Mouse (Mus musculus) C2C12 (cell line): Measurements from ENCODE around the gene Hoxb7. TPM values are rescaled to one million over a fixed set of nuclear protein-coding genes. Genes with fewer than 3 reads are reported as not detected.
A peak's percentile ranks its signal among the peaks of the same experiment; 100 is the strongest.

ENCODE experiments used
- H3K27me3 ChIP-seq: one replicate; pipeline ENCODE4 v1.6.1; 2011; ENCODE audit not compliant: control insufficient read depth, insufficient read depth, insufficient read length
- H3K36me3 ChIP-seq: one replicate; pipeline ENCODE4 v1.6.1; 2011; ENCODE audit not compliant: control insufficient read depth, insufficient read depth
- H3K4me3 ChIP-seq: one replicate; pipeline ENCODE4 v1.5.1; 2011; ENCODE audit warnings: mild to moderate bottlenecking, control low read depth; ENCODE audit not compliant: poor library complexity, insufficient read depth, severe bottlenecking
- H3K79me2 ChIP-seq: one replicate; pipeline ENCODE4 v1.6.1; 2011; ENCODE audit not compliant: control insufficient read depth, insufficient read depth
- H3K79me3 ChIP-seq: one replicate; pipeline ENCODE4 v1.6.1; 2011; ENCODE audit warnings: low read depth, control low read depth
- H3ac ChIP-seq: one replicate; pipeline ENCODE3; 2011; ENCODE audit warnings: low read depth; ENCODE audit not compliant: control insufficient read depth, insufficient read length
- CEBPB ChIP-seq: IDR thresholded peaks from one replicate; pipeline ENCODE4 v1.6.1; 2011; ENCODE audit warnings: low read depth, mild to moderate bottlenecking, control low read depth, moderate library complexity
- CTCF ChIP-seq: IDR thresholded peaks from one replicate; pipeline ENCODE4 v1.5.1; 2011; ENCODE audit not compliant: control insufficient read depth, insufficient read depth, insufficient read length
- FOSL1 ChIP-seq: IDR thresholded peaks from one replicate; pipeline ENCODE4 v1.8.0; 2011; ENCODE audit warnings: mild to moderate bottlenecking, low read length; ENCODE audit not compliant: poor library complexity, insufficient read depth, severe bottlenecking
- MAX ChIP-seq: IDR thresholded peaks from one replicate; pipeline ENCODE4 v1.6.1; 2011; ENCODE audit warnings: mild to moderate bottlenecking, control low read depth
- MYOD1 ChIP-seq: IDR thresholded peaks from one replicate; pipeline ENCODE4 v1.6.1; 2011; ENCODE audit warnings: low read depth; ENCODE audit not compliant: control insufficient read depth, insufficient read length
- MYOG ChIP-seq: IDR thresholded peaks from one replicate; pipeline ENCODE4 v1.6.1; 2011; ENCODE audit not compliant: control insufficient read depth, insufficient read length; ENCODE audit errors: extremely low read depth
- USF1 ChIP-seq: IDR thresholded peaks from one replicate; pipeline ENCODE4 v1.6.1; 2011; ENCODE audit warnings: low read depth, mild to moderate bottlenecking, control low read depth, moderate library complexity
- polyA plus RNA-seq: library from polyadenylated mRNA; unstranded; fragments of >200 nt; fragmentation: generic; extraction: Trizol; gene quantifications from one replicate; pipeline ENCODE4 v1.2.1, GENCODE M21; 2012; ENCODE audit warnings: missing spikeins

Hoxb7 gene
- polyA plus RNA-seq, 1 experiment = 0.04 TPM

DNA sequence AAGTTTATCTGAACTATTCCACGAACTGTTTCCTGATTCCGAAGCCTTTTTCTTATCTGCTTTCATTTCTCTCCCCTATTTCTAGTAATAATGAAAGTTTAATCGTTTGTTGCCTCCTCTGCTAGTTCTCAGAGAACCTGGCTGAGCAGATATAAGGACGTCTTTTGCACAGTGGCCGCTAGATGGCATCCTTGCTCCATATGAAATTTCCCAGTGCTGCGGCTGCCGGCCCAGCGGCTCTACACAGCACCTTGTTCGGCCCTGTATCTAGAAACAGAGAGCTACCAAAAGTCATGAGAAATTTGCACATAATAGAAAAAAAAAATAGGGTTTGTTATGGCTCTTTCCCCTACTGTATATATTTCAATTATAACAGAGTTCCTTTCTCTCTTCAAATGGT, 7.7 kb upstream of the Hoxb7 start:
- peak; percentile 19 for TF ChIP-seq CTCF
- TF ChIP-seq CEBPB = no peak
- no peak for TF ChIP-seq MAX
- no peak for TF ChIP-seq USF1
- TF ChIP-seq MYOD1 = no peak
- no peak for TF ChIP-seq FOSL1
- H3K27me3 ChIP-seq = peaks cover 85% of the 10 kb centered on the region
- H3K4me3 ChIP-seq = no peak overlapping the region

DNA sequence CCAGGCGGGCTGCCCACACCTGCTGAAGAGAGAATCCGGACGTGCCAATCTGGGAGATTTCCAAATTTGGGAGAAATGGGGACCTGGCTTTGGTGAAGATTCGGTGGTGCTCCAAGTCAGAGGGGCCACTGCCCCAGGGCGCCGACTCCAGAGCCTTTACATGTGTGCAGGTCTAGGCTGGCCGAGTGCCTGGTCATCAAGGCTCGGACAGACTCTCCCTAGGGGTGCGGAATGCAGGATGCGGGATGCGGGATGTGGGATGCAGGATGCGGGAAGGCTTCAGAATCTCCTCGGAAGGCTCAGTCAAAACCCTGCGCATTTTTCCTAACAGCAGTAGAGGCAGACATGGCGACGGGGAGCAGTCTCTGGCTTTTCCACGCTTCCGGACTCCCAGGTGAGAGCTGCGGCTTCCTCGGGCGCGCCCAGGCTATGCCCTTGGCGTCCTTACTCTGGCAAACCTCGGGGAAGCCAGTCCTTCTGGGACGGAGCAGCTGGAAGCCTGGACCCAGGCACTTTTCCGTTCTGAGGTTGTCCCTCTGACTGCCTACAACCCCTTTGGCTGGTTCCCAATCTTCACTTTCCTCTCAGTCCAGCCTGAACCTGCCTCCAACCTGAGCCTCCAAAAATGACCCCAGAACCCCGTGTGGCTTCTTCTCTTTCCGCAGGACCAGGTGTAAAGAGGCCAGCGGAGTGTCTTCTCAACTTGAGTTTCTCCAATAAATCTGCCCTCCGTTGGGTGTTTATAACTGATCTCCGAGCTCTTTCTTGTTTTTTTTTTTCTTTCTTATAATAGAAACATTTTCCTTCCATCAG, 6.8 kb upstream of the Hoxb7 start:
- TF ChIP-seq MYOG (no peak), CEBPB (no peak), FOSL1 (no peak), MYOD1 (no peak), CTCF (no peak), MAX (no peak), USF1 (no peak)
- H3K79me2 ChIP-seq = no peaks in the 10 kb centered on the region
- no peak overlapping the region for H3K4me3 ChIP-seq
- no peak overlapping the region for H3ac ChIP-seq
- no peaks in the 10 kb centered on the region for H3K79me3 ChIP-seq
- H3K36me3 ChIP-seq = no peaks in the 10 kb centered on the region
- H3K27me3 ChIP-seq = peaks cover 85% of the 10 kb centered on the region

More for the DNA sequence above, 7.7 kb upstream of the Hoxb7 start:
- no peaks in the 10 kb centered on the region for H3K79me3 ChIP-seq
- no peaks in the 10 kb centered on the region for H3K79me2 ChIP-seq
- no peak overlapping the region for H3ac ChIP-seq
- no peaks in the 10 kb centered on the region for H3K36me3 ChIP-seq

DNA sequence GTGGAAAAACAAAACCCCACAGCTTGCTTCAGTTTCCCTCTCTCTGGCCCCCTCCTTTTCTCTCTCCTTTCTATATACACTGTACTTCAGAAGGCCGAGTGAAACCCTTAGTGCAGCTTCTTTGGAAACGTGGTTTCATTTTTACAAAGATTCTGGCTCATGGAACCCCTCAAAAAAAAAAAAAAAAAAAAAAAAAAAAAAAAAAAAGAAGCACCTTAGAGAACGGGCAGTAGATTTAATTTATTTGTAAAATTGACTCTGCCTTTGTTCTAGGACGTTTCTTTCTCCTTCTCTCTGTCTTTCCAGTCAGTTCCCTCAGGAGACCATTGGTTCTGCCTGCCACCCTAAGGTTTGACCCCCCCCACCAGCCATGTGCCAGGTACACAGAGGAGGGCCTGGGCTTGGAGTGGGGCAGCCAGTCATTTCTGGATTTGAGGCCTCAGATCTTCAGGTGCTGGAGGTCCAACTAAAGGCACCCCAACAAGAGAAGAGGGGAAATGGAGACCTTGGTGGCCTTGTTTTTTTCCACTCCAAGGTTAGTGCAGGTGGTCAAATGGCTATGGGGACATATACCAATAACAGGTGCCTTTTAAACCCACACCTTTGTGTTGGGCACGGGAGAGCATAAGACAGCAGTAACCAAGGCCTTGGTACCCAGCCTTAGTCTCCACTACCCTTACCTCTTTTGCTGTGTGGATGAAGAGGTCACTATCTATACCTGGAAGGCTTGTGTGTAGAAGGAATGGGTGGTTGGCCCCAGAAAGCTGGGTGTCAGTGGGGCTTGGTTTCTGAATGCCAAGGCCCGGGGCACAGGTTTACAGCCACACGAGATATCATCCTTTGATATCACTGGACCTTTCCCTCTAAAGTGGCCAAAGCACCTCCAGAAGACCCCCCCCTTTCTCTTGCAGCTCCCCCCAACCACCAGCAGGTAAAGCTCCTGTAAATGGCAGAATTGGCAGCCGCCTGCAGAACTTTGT, 5.7 kb upstream of the Hoxb7 start:
- Histone ChIP-seq H3K79me3 (no peaks in the 10 kb centered on the region), H3K27me3 (peaks cover 85% of the 10 kb centered on the region), H3K79me2 (no peaks in the 10 kb centered on the region), H3K36me3 (no peaks in the 10 kb centered on the region), H3ac (no peak overlapping the region), H3K4me3 (no peak overlapping the region)
- TF ChIP-seq MYOG = no peak
- no peak for TF ChIP-seq CTCF
- no peak for TF ChIP-seq CEBPB
- TF ChIP-seq USF1 = no peak
- TF ChIP-seq FOSL1 = no peak
- TF ChIP-seq MYOD1 = no peak
- no peak for TF ChIP-seq MAX

DNA sequence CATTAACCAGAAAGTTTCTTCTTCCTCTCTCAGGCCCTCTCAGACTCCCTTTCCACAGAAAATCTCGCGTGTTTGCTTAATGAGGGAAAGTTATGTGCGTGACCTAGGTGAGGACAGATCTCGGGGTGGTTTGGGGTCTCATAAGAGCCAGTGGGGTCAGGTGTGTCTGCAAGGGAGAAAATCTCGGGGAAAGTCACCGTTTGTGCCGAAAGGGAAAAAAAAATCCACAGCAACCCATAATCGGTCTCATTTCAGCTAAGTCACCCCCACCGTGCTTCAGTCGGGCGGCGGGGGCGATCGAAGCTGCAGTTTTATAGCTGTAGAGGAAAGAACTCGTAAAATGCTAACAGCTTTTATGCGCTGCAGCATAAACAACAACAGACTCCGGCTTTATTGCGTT, 5.0 kb upstream of the Hoxb7 start:
- H3K27me3 ChIP-seq = peaks cover 86% of the 10 kb centered on the region
- H3K4me3 ChIP-seq = no peak overlapping the region

DNA sequence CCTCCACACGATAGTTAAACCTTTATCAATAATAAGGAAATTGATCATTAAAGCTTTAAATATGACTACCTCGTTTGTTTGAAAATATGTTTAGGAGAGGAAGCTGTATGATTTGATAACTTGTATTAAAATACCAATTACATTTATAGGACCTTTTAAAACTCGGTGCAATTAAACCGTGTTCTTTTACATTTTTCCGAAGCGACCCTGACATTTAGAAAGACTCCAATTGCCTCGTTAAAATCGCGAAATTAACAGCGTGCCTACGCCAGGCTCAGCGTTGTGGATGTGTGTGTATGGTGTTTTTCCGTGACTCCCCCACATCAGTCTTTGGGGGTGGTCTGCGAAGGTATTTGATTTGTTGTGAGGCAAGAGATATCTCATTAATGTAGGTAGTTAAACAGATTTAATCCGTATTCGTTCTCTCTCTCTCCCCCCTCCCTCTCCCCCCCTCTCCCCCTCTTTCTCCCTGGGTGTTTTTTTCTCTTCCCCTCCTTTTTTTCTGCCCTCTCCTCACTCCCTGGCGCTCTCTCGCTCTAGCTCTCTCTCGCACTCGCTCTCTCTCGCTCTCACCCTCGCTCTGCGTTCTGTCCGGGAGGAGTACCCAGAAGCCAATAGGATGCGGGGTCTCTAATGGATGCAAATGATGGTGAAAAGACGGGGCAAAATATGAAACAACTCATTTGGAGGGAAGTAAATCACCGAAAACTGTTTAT, 4.4 kb upstream of the Hoxb7 start, which contains the start of gene Hoxb8:
TSS of gene Hoxb8 (plus strand) at position 51 of the 716 bp plus-strand sequence.
- peaks cover 86% of the 10 kb centered on the region for H3K27me3 ChIP-seq
- TF ChIP-seq CTCF (no peak), MYOG (no peak), USF1 (no peak), FOSL1 (no peak), CEBPB (no peak), MYOD1 (no peak), MAX (no peak)
- no peaks in the 10 kb centered on the region for H3K79me2 ChIP-seq
- H3K79me3 ChIP-seq = no peaks in the 10 kb centered on the region
- H3K36me3 ChIP-seq = no peaks in the 10 kb centered on the region
- no peak within 1 kb of the TSS for H3ac ChIP-seq
- H3K4me3 ChIP-seq = no peak within 1 kb of the TSS

More for the DNA sequence above, 5.0 kb upstream of the Hoxb7 start:
- H3K79me2 ChIP-seq = no peaks in the 10 kb centered on the region
- H3K36me3 ChIP-seq = no peaks in the 10 kb centered on the region
- TF ChIP-seq USF1 (no peak), MYOD1 (no peak), FOSL1 (no peak), CEBPB (no peak), CTCF (no peak), MYOG (no peak), MAX (no peak)
- no peaks in the 10 kb centered on the region for H3K79me3 ChIP-seq
- H3ac ChIP-seq = no peak overlapping the region
